Mouse (Mus musculus) MEL (cell line): ENCODE data around the gene Zdhhc14.

Experiments used
- BHLHE40 ChIP-seq: IDR thresholded peaks from 2 replicates; pipeline ENCODE4 v1.6.1; 2012; ENCODE audit warnings: low read depth, mild to moderate bottlenecking, inconsistent platforms, low read length, improper control_type of control experiment, borderline replicate concordance
- CTCF ChIP-seq, 3 experiments: IDR thresholded peaks in 2 of 3; conservative IDR thresholded peaks in 1 of 3; 2 replicates each; pipeline ENCODE4 v1.5.1; 2011 to 2012; ENCODE audit warnings: low read length in 3 of 3, low read depth in 2 of 3, mild to moderate bottlenecking in 2 of 3, improper control_type of control experiment in 1 of 3, inconsistent platforms in 1 of 3, mixed read lengths in 1 of 3, moderate library complexity in 1 of 3; ENCODE audit not compliant: control insufficient read depth in 1 of 3, insufficient read depth in 1 of 3, poor library complexity in 1 of 3, severe bottlenecking in 1 of 3
- MEF2A ChIP-seq: IDR thresholded peaks from 2 replicates; pipeline ENCODE4 v1.6.1; 2014; ENCODE audit warnings: low read depth, mild to moderate bottlenecking, inconsistent platforms, low read length, improper control_type of control experiment; ENCODE audit not compliant: poor library complexity, insufficient replicate concordance, severe bottlenecking; ENCODE audit errors: extremely low read depth
- ZMIZ1 ChIP-seq: IDR thresholded peaks from 2 replicates; pipeline ENCODE4 v1.6.1; 2012; ENCODE audit warnings: low read depth, mild to moderate bottlenecking, inconsistent platforms, low read length, improper control_type of control experiment, moderate library complexity

DNA sequence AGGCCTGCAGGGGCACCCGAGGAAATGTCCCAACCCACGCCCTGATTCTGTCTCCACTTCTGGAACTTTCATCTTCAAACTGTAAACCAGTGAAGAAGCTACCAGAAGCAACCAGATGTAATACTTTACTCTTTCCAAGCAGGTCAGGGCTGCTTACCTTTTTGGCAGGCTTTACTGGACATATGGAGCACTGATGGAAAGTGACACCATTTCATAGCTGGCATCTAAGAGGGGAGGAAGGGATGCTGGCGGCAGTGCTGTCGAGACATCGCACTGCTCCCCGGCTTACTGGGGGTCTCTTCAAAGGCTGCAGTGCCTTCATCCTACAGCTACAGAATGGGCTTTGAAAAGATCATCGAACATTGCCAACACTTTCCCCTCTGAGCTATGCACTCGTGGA is 5.3 kb downstream of the Zdhhc14 start:
- TF ChIP-seq CTCF (IDR thresholded peaks at IDR 0.05 in 2 of 3, conservative IDR thresholded peaks at IDR 0.05 in 1 of 3; ENCODE audit: control insufficient read depth in 1 of 3, insufficient read depth in 1 of 3, low read depth in 2 of 3, low read length in 3 of 3, poor library complexity in 1 of 3, severe bottlenecking in 1 of 3) (no peak), BHLHE40 (no peak), ZMIZ1 (no peak), MEF2A (no peak)
